Mouse (Mus musculus) heart, postnatal 0 days (tissue): ENCODE results near the gene Map7d1.

Experiments
- CTCF ChIP-seq: IDR thresholded peaks from 2 replicates; pipeline ENCODE4 v1.5.1; 2016; ENCODE audit warnings: antibody characterized with exemption, control low read depth, low read depth
- EP300 ChIP-seq: IDR thresholded peaks from 2 replicates; pipeline ENCODE4 v1.6.1; 2016; ENCODE audit warnings: antibody characterized with exemption, low read depth

DNA sequence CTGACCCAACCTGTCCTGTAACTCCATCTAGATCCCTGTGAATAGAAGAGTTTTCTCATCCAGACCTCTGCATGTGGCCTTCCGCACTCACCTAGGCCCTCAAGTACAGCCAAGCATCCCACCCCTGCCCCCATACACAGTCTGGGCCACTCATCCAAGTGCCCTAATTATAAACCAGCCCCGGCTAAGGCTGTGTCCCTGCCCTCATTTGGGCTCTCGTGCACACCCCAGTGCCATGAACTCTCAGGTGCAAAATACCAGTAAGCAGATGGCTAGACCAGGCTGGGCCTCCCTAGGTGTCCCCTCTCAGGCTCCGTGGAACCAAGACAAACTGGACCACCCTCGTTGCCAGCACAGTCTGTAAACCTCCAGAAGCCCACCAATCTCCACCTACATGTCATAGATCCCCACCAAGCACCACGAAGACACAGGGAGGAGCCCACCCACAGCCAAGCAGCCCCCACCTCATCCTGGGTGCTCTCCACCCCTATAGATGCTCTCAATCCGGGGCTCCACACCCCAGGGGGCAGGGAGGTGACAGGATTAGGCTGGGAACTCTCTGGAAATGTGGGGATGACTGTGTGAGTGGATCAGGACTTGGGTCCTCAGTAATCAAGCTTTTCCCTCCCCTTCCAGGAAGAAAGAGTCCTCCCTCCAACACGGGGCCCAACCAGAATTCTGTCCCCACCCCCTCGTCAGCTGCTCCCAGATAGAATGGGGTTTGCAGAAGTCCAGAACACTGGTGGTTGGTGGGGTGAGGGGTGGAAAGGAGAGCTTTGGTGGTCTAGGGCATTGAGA is 1.6 kb downstream of the Map7d1 start:
- TF ChIP-seq CTCF = peak; percentile 2; the same call in 1 of the 2 replicates
- no peak for TF ChIP-seq EP300
